Mouse (Mus musculus): ENCODE data around the gene Adamtsl2. TPM values are rescaled to one million over a fixed set of nuclear protein-coding genes. Genes with fewer than 3 reads are reported as not detected.

Adamtsl2 gene
- polyA plus RNA-seq, 1 experiment from 2014 or later: 0.49 TPM

DNA sequence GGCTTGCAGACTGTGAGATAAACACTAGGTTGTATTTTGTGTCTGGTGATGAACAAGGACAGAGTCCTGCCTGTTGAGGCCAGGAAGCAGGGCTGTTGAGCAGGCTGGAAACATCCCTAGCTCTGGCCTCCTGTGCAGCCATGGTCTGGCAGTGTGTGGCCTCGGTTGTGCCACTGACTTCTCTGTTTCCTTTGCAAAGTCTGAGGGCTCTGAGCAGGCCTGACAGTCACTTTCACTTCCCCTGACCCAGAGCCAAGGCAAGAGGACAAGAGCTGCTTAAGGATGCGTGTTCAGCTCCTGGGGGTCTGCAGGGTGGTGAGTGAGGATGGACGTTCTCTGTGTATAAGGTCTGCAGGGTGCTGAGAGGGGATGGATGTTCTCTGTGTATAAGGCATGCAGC lies 49.8 kb downstream of the Adamtsl2 start:
- no peak for DNase-seq (ENCODE audit: low read depth, low spot score)
- ATAC-seq: no peak
- in situ Hi-C loops (cut with MboI; ENCODE audit: low pct_unique_long_range_greater_than_20kb): no loop called here
- no peak for TF ChIP-seq CTCF (IDR thresholded peaks at IDR 0.05)
- H3K27me3 ChIP-seq: peaks cover 18% of the 10 kb centered on the region
- POLR2A ChIA-PET: no interaction called here
- CTCF ChIA-PET: no interaction called here

DNA sequence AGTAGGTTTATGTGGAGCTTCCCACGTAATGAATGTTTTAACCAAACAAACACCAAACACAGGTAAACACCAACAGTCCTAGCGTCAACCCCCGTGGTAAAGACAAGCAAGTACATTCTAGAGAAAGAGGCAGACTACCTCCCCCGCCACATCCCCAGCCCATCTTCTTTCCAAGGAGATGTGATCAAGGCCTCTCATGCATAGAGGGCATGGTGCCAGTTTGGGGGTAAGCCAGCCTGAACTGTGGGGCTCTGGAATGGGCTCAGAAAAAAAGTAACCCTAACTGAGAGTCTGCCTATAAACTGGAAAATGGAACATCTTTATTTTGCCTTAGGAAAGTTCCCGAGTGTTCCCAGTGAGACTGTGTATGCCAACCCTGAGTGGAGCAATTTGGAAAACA lies 56.8 kb downstream of the Adamtsl2 start:
- POLR2A ChIA-PET: no interaction called here
- no peak for TF ChIP-seq CTCF (IDR thresholded peaks at IDR 0.05)
- peaks cover 35% of the 10 kb centered on the region for H3K27me3 ChIP-seq
- CTCF ChIA-PET: interaction anchor here (1.1 kb wide), 1 partner anchor 10 kb away, joined by 5 read pairs; no protein-coding TSS in a partner anchor
- ATAC-seq: no peak
- DNase-seq (ENCODE audit: low read depth, low spot score): no peak
- in situ Hi-C loops (cut with MboI; ENCODE audit: low pct_unique_long_range_greater_than_20kb): no loop called here

DNA sequence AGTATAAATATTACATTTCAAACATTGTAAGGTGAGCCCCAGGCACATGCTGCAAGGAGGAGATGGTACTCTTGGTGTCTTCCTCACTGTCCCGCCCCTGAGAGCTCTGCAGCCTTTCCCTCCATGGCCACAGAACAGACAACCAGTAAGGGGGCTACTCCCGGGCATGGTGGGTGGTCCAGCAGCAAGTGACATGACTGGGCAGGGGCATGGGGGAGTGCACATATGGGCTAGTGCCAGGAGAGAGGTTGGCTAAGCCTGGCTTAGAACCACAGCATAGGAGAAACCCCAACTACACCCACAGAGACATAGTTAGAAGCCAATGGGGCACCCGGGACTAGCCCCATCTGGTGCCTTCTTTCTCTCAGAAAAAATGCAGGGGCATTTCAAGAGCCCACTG lies 57.2 kb downstream of the Adamtsl2 start:
- ATAC-seq: no peak
- peaks cover 36% of the 10 kb centered on the region for H3K27me3 ChIP-seq
- CTCF ChIA-PET: interaction anchor here (1.1 kb wide), 1 partner anchor 10 kb away, joined by 5 read pairs; no protein-coding TSS in a partner anchor

DNA sequence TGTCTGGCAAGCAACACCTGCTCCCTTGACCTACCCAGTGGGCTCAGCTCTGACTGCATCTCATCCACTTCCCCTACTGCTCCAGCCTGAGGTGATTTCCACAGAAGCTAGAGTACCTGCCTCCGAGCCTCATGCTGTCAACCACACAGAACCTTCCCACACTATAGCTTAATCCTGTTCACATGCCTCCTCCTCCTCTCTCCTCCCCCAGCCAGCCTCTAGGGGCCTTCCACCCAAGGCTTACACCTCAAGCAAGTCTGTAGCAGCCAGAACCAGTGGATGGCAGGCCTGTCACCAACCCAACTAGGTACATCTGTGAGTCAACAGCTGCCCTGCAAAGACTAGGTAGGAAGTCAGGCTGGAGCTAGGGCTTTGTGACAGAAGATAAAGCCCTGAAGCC lies 57.6 kb downstream of the Adamtsl2 start:
- ChIA-PET POLR2A (no interaction called here), CTCF (interaction anchor here (1.1 kb wide), 1 partner anchor 11 kb away, joined by 5 read pairs; no protein-coding TSS in a partner anchor)
- TF ChIP-seq CTCF (IDR thresholded peaks at IDR 0.05): no peak
- H3K27me3 ChIP-seq: peaks cover 40% of the 10 kb centered on the region
- DNase-seq (ENCODE audit: low read depth, low spot score) (no peak), ATAC-seq (no peak)
- in situ Hi-C loops (cut with MboI; ENCODE audit: low pct_unique_long_range_greater_than_20kb): no loop called here

More for the DNA sequence above, 57.2 kb downstream of the Adamtsl2 start:
- POLR2A ChIA-PET: no interaction called here
- in situ Hi-C loops (cut with MboI; ENCODE audit: low pct_unique_long_range_greater_than_20kb): no loop called here
- TF ChIP-seq CTCF (IDR thresholded peaks at IDR 0.05): no peak
- DNase-seq (ENCODE audit: low read depth, low spot score): no peak

DNA sequence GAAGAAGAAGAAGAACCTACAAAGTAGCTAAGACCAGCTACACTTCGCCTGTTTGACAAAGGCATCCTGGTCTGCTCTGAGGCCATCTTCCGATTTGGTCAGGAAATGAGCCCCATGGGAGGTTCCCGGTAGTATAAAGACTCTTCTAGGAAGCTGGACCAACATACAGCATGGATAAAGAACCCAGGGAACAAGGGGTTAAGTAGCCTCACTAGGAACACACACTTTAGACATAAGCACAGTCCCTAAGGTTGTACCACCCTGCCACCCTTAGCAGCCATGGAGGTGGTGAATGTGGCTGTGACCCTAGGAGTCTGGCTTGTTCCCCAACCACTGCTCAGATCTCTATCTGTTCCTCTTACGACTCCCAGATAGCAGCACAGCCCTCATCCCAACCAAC lies 59.2 kb downstream of the Adamtsl2 start:
- POLR2A ChIA-PET: no interaction called here
- peaks cover 42% of the 10 kb centered on the region for H3K27me3 ChIP-seq
- CTCF ChIA-PET: no interaction called here
- in situ Hi-C loops (cut with MboI; ENCODE audit: low pct_unique_long_range_greater_than_20kb): no loop called here
- DNase-seq (ENCODE audit: low read depth, low spot score) (no peak), ATAC-seq (no peak)
- no peak for TF ChIP-seq CTCF (IDR thresholded peaks at IDR 0.05)

DNA sequence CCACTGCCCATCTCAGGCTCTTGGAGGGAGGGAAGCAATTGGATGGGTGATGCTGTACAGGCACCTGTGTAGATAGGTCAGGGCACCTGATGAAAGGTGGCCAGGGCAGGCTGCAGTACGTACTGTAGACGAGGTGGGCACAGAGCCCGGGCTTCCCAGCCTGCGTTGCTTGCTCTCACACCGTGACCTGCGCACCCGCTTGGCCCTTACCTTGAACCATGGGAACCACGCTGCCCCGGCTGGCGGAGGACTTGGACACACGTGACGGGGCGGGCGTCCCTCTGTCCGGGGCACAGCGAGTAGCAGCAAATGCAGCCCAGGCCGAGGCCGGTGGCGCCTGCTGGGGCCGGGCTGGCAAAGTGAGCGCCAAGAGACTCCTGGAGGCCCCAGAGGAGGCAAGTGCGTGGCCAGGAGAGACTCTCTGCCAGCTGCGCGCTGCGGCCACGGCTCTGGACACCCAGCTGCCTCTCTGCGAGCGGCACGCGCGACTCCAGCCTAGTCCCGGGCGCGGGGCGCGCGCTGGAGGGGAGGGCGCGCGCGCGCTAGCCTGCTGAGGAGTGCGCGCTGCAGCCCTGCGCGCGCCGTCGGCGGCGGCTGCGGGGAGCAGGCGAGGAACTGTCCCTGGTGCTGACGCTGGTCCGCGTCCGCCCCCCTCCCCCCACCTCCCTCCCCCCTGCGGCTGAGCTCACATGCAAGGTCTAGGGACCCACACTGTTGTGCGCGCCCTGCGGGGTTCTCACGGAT lies 62.9 kb downstream of the Adamtsl2 start, which contains the start of gene Fam163b:
Fam163b (minus strand) TSS at position 542 of the 744 bp plus-strand sequence.
- ATAC-seq: no peak
- no peak for DNase-seq (ENCODE audit: low read depth, low spot score)
- peaks cover 42% of the 10 kb centered on the region for H3K27me3 ChIP-seq
- TF ChIP-seq CTCF (IDR thresholded peaks at IDR 0.05): no peak
- ChIA-PET CTCF (no interaction called here), POLR2A (no interaction called here)
- in situ Hi-C loops (cut with MboI; ENCODE audit: low pct_unique_long_range_greater_than_20kb): no loop called here

DNA sequence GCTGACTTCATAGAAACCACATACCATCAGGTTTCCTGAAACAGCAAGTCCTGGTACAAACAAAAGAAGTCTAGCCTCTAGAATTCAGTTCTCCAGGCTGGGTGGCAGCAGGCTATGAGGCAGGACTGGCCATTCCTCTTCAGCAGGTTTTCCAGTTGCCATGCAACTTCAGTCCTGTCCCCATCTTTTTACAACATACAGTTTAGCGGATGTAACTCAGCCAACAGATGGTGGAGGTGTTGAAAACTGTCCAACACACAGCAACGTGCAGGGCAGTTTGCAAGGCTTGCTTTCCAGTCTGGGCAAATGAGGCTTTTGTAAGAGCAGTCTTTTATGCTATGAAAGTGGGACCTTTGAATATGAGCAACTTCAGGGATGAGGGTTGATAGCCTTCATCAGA lies 65.8 kb downstream of the Adamtsl2 start:
- in situ Hi-C loops (cut with MboI; ENCODE audit: low pct_unique_long_range_greater_than_20kb): no loop called here
- no peak for ATAC-seq
- H3K27me3 ChIP-seq: peaks cover 44% of the 10 kb centered on the region
- ChIA-PET CTCF (interaction anchor here (1.4 kb wide), 1 partner anchor 11 kb away, joined by 3 read pairs; no protein-coding TSS in a partner anchor), POLR2A (no interaction called here)
- TF ChIP-seq CTCF (IDR thresholded peaks at IDR 0.05): no peak
- DNase-seq (ENCODE audit: low read depth, low spot score): no peak

DNA sequence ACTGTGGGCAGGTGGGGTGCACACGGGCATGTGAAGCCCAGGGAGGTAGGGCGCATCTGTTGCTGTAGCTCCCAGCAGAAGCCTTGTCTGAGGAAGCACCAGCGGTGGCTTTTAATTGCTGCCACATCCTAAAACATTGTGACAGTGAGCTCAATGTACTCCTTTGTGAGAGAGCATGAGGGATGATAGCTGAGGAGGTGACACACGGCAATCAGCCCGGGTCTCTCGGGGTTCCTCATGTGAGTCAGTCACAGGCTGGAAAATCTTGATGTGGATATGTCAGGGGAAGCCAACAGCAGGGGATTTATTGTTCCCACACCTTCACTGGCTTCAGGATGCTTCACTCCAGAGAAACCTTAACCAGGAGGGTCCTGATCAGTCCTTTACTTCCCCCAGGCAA lies 67.7 kb downstream of the Adamtsl2 start:
- no peak for DNase-seq (ENCODE audit: low read depth, low spot score)
- no peak for TF ChIP-seq CTCF (IDR thresholded peaks at IDR 0.05)
- ATAC-seq: no peak
- H3K27me3 ChIP-seq: peaks cover 41% of the 10 kb centered on the region
- POLR2A ChIA-PET: no interaction called here
- CTCF ChIA-PET: no interaction called here
- in situ Hi-C loops (cut with MboI; ENCODE audit: low pct_unique_long_range_greater_than_20kb): no loop called here

DNA sequence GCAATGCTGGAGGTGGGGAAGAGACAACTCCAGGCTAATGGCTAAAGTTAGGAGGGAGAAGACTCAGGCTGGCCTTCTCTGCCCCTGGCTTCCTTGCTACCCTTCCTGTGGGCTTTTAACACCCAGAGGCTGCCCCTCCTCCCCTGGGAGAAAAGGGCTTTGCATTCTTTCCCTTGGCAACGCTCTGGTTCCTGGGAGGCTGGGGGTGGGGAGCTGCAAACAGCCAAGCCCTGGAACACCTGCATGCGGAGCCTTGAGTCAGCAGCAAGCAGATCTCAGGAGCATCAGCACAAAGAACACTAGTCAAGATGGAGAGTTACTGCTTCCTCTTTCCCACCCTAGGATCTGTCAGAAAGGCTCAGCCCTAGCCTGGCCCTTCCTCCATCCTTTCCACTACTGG lies 70.3 kb downstream of the Adamtsl2 start:
- DNase-seq (ENCODE audit: low read depth, low spot score) (no peak), ATAC-seq (no peak)
- ChIA-PET CTCF (no interaction called here), POLR2A (no interaction called here)
- in situ Hi-C loops (cut with MboI; ENCODE audit: low pct_unique_long_range_greater_than_20kb): no loop called here
- no peak for TF ChIP-seq CTCF (IDR thresholded peaks at IDR 0.05)
- H3K27me3 ChIP-seq: peaks cover 54% of the 10 kb centered on the region

DNA sequence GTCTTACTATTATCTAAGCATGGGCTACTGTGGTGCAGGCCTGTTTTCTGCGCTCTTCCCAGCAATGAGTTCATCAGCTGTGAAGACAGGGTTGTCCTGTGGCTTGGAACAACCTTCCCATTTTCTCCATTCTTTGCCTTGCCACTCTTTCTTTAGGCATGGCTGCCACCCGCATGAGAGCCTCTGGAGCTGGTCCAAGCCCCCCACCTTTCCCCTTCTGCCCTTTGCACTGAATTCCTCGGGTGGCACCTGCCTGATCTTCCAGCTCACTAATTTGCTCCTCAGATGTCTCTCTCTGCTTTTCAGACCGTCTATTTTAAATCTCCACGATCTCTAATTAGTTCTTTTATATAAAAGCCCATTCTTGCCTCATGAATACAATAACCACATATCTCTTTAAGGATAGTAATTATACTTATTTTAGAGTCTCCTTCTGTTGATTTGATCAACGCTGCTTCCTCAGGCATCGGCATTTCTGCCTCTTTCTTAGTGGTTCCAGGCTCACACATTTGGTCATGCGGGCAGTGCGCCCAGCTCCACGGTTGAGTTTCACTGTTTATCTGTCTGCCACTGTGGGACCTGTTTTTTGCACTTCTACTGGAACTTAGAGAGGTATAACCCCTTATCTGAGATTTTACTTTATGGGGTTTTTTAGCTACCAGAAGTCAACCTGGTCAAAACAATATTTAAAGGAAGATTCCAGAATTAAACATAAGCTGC lies 75.4 kb downstream of the Adamtsl2 start:
- POLR2A ChIA-PET: no interaction called here
- no peak for TF ChIP-seq CTCF (IDR thresholded peaks at IDR 0.05)
- peaks cover 42% of the 10 kb centered on the region for H3K27me3 ChIP-seq
- in situ Hi-C loops (cut with MboI; ENCODE audit: low pct_unique_long_range_greater_than_20kb): no loop called here
- DNase-seq (ENCODE audit: low read depth, low spot score) (no peak), ATAC-seq (no peak)
- CTCF ChIA-PET: interaction anchor here (1.1 to 1.4 kb wide), 3 partner anchors 10 to 82 kb away, joined by 3 to 5 read pairs (median 3); no protein-coding TSS in a partner anchor

DNA sequence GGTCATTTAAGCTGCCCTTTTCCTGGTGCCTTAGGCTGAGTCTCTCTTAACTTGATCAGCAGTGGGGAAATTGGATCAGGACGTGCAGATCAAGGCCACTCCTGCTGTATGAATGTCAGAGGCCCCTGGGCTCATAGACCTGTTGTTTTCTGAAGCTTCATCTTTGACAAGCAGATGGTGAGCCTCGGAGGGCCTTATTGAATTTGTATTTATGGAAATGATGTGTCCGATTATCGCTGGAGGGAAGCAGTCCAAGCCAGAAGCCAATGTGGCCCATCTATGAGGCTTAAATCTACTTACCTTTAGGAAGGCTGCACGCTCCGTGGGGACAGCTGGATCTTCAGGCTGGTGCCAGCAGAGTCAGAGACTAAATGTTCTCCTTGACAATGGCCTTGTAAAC lies 77.4 kb downstream of the Adamtsl2 start:
- DNase-seq (ENCODE audit: low read depth, low spot score) (no peak), ATAC-seq (no peak)
- ChIA-PET CTCF (interaction anchor here (0.8 kb wide), 1 partner anchor 12 kb away, joined by 3 read pairs; no protein-coding TSS in a partner anchor), POLR2A (no interaction called here)
- in situ Hi-C loops (cut with MboI; ENCODE audit: low pct_unique_long_range_greater_than_20kb): no loop called here
- TF ChIP-seq CTCF (IDR thresholded peaks at IDR 0.05): no peak
- H3K27me3 ChIP-seq: peaks cover 40% of the 10 kb centered on the region

Other genes starting within 250 kb of the Adamtsl2 start
- gene Abo, start 214.4 kb upstream of the Adamtsl2 start, polyA plus RNA-seq (2021): not detected
- gene Surf6, start 176.5 kb upstream of the Adamtsl2 start, polyA plus RNA-seq (2021): 25.2 TPM
- 47.1 TPM for gene Med22, start 168.7 kb upstream of the Adamtsl2 start, polyA plus RNA-seq (2021)
- gene Rpl7a, start 168.6 kb upstream of the Adamtsl2 start, polyA plus RNA-seq (2021): 697 TPM
- gene Surf2, start 163.0 kb upstream of the Adamtsl2 start, polyA plus RNA-seq (2021): 52.0 TPM
- gene Surf1, start 162.8 kb upstream of the Adamtsl2 start, polyA plus RNA-seq (2021): 72.2 TPM
- gene Surf4, start 145.5 kb upstream of the Adamtsl2 start, polyA plus RNA-seq (2021): 181 TPM
- 0.06 TPM for gene Stkld1, start 145.3 kb upstream of the Adamtsl2 start, polyA plus RNA-seq (2021)
- gene Rexo4, start 115.0 kb upstream of the Adamtsl2 start, polyA plus RNA-seq (2021): 51.8 TPM
- 0.04 TPM for gene Adamts13, start 106.0 kb upstream of the Adamtsl2 start, polyA plus RNA-seq (2021)
- gene Cacfd1, start 69.5 kb upstream of the Adamtsl2 start, polyA plus RNA-seq (2021): 47.6 TPM
- gene Slc2a6, start 51.4 kb upstream of the Adamtsl2 start, polyA plus RNA-seq (2021): 0.21 TPM
- gene Mymk, start 7.2 kb upstream of the Adamtsl2 start, polyA plus RNA-seq (2021): 0.22 TPM
- not detected for gene Fam163b, start 63.1 kb downstream of the Adamtsl2 start, polyA plus RNA-seq (2021)
- gene Dbh, start 85.9 kb downstream of the Adamtsl2 start, polyA plus RNA-seq (2021): not detected
- 9.4 TPM for gene Sardh, start 169.0 kb downstream of the Adamtsl2 start, polyA plus RNA-seq (2021)